Mouse (Mus musculus): ENCODE results near the gene Vmn1r113.
"Not testable (repeated sequence)": the region's sequence is repeated elsewhere in the genome, so short reads cannot be mapped to it uniquely, and the experiment has no call there.

Vmn1r113 gene

DNA sequence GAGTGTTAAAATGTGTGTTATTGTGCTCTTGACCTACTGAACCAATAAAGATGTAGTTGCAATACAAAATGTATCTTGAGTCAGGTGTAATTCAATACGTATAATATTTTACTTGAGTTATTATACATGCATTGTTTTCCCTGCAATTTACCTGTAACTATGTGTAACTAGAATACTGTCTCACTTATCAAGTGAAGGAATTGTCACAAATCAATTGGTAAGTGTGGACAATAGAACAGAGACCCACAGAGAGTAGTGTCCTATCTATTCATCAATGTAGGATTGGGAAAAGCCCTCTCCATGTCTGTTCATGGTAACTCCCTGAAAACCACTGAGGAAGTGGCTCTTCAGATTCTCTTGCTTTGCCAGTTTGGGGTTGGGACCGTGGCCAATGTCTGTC, at the start of gene Vmn1r113:
Gene Vmn1r113, plus strand, starts transcription at position 301 of the 400 bp plus-strand sequence.
- not testable (repeated sequence) for DNase-seq (ENCODE audit: low spot score in 2 of 2)

DNA sequence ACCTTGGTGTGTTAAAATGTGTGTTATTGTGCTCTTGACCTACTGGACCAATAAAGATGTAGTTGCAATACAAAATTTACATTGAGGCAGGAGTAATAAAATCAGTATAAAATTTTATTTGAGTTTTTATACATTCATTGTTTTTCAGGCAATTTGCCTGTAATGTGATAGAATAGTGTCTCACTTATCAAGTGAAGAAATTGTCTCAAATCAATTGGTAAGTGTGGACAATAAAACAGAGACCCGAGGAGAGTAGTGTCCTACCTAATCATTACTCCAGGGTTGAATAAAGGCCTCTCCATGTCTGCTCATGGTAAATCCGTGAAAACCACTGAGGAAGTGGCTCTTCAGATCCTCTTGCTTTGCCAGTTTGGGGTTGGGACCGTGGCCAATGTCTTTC, 16.2 kb upstream of the Vmn1r113 start, which contains the start of gene Vmn1r112:
Gene Vmn1r112, plus strand, starts transcription at position 301 of the 400 bp plus-strand sequence.
- not testable (repeated sequence) for DNase-seq (ENCODE audit: low spot score in 2 of 2)

DNA sequence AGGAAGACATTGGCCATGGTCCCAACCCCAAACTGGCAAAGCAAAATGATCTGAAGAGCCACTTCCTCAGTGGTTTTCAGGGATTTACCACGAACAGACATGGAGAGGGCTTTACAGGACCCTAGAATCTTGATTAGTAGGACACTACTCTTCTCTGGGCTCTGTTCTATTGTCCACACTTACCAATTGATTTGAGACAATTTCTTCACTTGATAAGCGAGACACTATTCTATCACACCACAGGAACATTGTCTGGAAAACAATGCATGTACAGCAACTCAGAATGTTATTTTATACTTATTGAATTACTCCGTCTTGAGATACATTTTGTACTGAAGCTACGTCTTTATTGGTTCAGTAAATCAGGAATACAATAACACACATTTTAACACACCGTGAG, 25.0 kb downstream of the Vmn1r113 start, which contains the start of gene Vmn1r114:
Gene Vmn1r114, minus strand, starts transcription at position 101 of the 400 bp plus-strand sequence.
- DNase-seq (ENCODE audit: low spot score in 2 of 2) = not testable (repeated sequence)
